Mouse (Mus musculus) lung, postnatal 0 days (tissue): ENCODE data around the gene Ptpn4. TPM values are rescaled to one million over a fixed set of nuclear protein-coding genes. Genes with fewer than 3 reads are reported as not detected.

Experiments used
- ATAC-seq: fragments of 200-750 bp; cut with Nextera tagmentation; 2 replicates; pipeline ENCODE4 v1.8.0; 2017; ENCODE audit warnings: moderate library complexity
- DNase-seq: peaks from one replicate; pipeline ENCODE4 v3.0.0-alpha.2; 2016; ENCODE audit warnings: low spot score
- H3K27ac ChIP-seq: fragments of 300-500 bp; sonication (generic); 2 replicates; pipeline ENCODE4 v1.5.1; 2014; ENCODE audit warnings: antibody characterized with exemption, mild to moderate bottlenecking, low read length, mixed read lengths
- H3K27me3 ChIP-seq: fragments of 300-500 bp; sonication (generic); replicated peaks from 2 replicates; pipeline ENCODE4 v1.6.1; 2014; ENCODE audit warnings: low read length, mixed read lengths; ENCODE audit not compliant: insufficient read depth
- H3K36me3 ChIP-seq: fragments of 300-500 bp; sonication (generic); 2 replicates; pipeline ENCODE4 v1.6.1; 2014; ENCODE audit warnings: low read length, mixed read lengths; ENCODE audit not compliant: insufficient read depth
- H3K4me1 ChIP-seq: fragments of 300-500 bp; sonication (generic); 2 replicates; pipeline ENCODE4 v1.6.1; 2014; ENCODE audit warnings: antibody characterized with exemption, low read depth, low read length, mixed read lengths; ENCODE audit not compliant: insufficient read depth
- H3K4me2 ChIP-seq: fragments of 300-500 bp; sonication (generic); replicated peaks from 2 replicates; pipeline ENCODE4 v1.6.1; 2014; ENCODE audit warnings: low read depth, mild to moderate bottlenecking, low read length, moderate library complexity, mixed read lengths
- H3K4me3 ChIP-seq: fragments of 300-500 bp; sonication (generic); 2 replicates; pipeline ENCODE4 v1.5.1; 2014; ENCODE audit warnings: low read depth, low read length
- H3K9ac ChIP-seq: fragments of 300-500 bp; sonication (generic); replicated peaks from 2 replicates; pipeline ENCODE4 v1.6.1; 2014; ENCODE audit warnings: low read depth, mild to moderate bottlenecking
- H3K9me3 ChIP-seq: fragments of 300-500 bp; sonication (generic); 2 replicates; pipeline ENCODE4 v1.6.1; 2016; ENCODE audit warnings: low read length, mixed read lengths
- CTCF ChIP-seq: IDR thresholded peaks from 2 replicates; pipeline ENCODE4 v1.5.1; 2016; ENCODE audit warnings: antibody characterized with exemption, mild to moderate bottlenecking
- EP300 ChIP-seq: IDR thresholded peaks from 2 replicates; pipeline ENCODE4 v1.6.1; 2016; ENCODE audit warnings: antibody characterized with exemption, mild to moderate bottlenecking, control low read depth
- WGBS: fragments of 180-500 bp; shearing (Covaris S2); extraction: QIAGEN DNeasy Blood & Tissue Kit; methylation state at CpG from one replicate; pipeline ENCODE4 v1.1.7; 2014; 5-methylcytosine and 5-hydroxymethylcytosine counted together
- polyA plus RNA-seq: library from polyadenylated mRNA; unstranded; fragments of >200 nt; fragmentation: Nextera tagmentation; extraction: Ambion mirVana; gene quantifications from 2 replicates; pipeline ENCODE4 v1.2.1, GENCODE M21; 2015

Ptpn4 gene
- 4.8 and 6.8 TPM in 2 replicates for polyA plus RNA-seq

GRCm38 (mm10) chr1:119837035-119837751 is at the start of gene Ptpn4:
TSS of gene Ptpn4 (minus strand) at chr1:119837613.
- 2% methylated on average over 64 of the region's 79 CpGs for WGBS
- DNase-seq (peak; percentile 98), ATAC-seq (peak; percentile 99)
- peak; percentile 27; the same call in 1 of the 2 replicates for TF ChIP-seq EP300
- TF ChIP-seq CTCF, result no peak
- H3K4me2 ChIP-seq, result peak within 1 kb of the TSS; percentile 76
- H3K27me3 ChIP-seq, result no peaks in the 10 kb centered on the region
- no peaks in the 10 kb centered on the region for H3K9me3 ChIP-seq
- H3K27ac ChIP-seq, result peak within 1 kb of the TSS; percentile 85
- H3K4me1 ChIP-seq, result no peaks in the 10 kb centered on the region
- peak within 1 kb of the TSS; percentile 96 for H3K4me3 ChIP-seq
- H3K9ac ChIP-seq, result peak within 1 kb of the TSS; percentile 74
- H3K36me3 ChIP-seq, result no peaks in the 10 kb centered on the region

GRCm38 (mm10) chr1:119886320-119886719 is 48.9 kb upstream of the Ptpn4 start:
- no peak overlapping the region for H3K4me2 ChIP-seq
- H3K9me3 ChIP-seq, result no peaks in the 10 kb centered on the region
- TF ChIP-seq EP300 (no peak), CTCF (no peak)
- H3K4me3 ChIP-seq, result no peak overlapping the region
- no peak overlapping the region for H3K9ac ChIP-seq
- H3K27ac ChIP-seq, result peak overlapping the region; percentile 11; the same call in 1 of the 2 replicates
- ATAC-seq (peak; percentile 63), DNase-seq (peak; percentile 50)
- WGBS, result 29% methylated on average over 7 of the region's 7 CpGs
- H3K27me3 ChIP-seq, result no peaks in the 10 kb centered on the region
- no peaks in the 10 kb centered on the region; the same call in 1 of the 2 replicates for H3K4me1 ChIP-seq
- H3K36me3 ChIP-seq, result no peaks in the 10 kb centered on the region

- Histone ChIP-seq H3K9ac (no peak overlapping the region), H3K27me3 (no peaks in the 10 kb centered on the region), H3K36me3 (no peaks in the 10 kb centered on the region), H3K9me3 (no peaks in the 10 kb centered on the region), H3K4me2 (no peak overlapping the region), H3K27ac (no peak overlapping the region), H3K4me3 (no peak overlapping the region), H3K4me1 (no peaks in the 10 kb centered on the region; the same call in 1 of the 2 replicates)
- ATAC-seq (no peak), DNase-seq (no peak)
- WGBS, result 70% methylated on average over 3 of the region's 3 CpGs
- TF ChIP-seq EP300 (no peak), CTCF (no peak)
Observed at GRCm38 (mm10) chr1:119884272-119884671, 46.9 kb upstream of the Ptpn4 start.

- H3K4me3 ChIP-seq, result no peak overlapping the region
- no peak overlapping the region for H3K9ac ChIP-seq
- H3K27me3 ChIP-seq, result no peaks in the 10 kb centered on the region
- peak; percentile 63 for DNase-seq
- H3K4me1 ChIP-seq, result no peaks in the 10 kb centered on the region
- no peak overlapping the region for H3K4me2 ChIP-seq
- 56% methylated on average over 7 of the region's 7 CpGs for WGBS
- ATAC-seq, result no peak; the same call in 1 of the 2 replicates
- TF ChIP-seq CTCF (no peak), EP300 (no peak)
- H3K9me3 ChIP-seq, result no peaks in the 10 kb centered on the region
- H3K36me3 ChIP-seq, result no peaks in the 10 kb centered on the region
- no peak overlapping the region for H3K27ac ChIP-seq
Observed at GRCm38 (mm10) chr1:119878909-119879308, 41.5 kb upstream of the Ptpn4 start.

GRCm38 (mm10) chr1:119877469-119877868 is 40.1 kb upstream of the Ptpn4 start:
- no peak overlapping the region for H3K4me3 ChIP-seq
- H3K9ac ChIP-seq, result no peak overlapping the region
- no peak overlapping the region for H3K27ac ChIP-seq
- DNase-seq (no peak), ATAC-seq (no peak)
- H3K4me2 ChIP-seq, result no peak overlapping the region
- H3K36me3 ChIP-seq, result no peaks in the 10 kb centered on the region
- TF ChIP-seq CTCF (no peak), EP300 (no peak)
- H3K9me3 ChIP-seq, result no peaks in the 10 kb centered on the region
- no peaks in the 10 kb centered on the region for H3K4me1 ChIP-seq
- WGBS, result 66% methylated on average over 4 of the region's 4 CpGs
- no peaks in the 10 kb centered on the region for H3K27me3 ChIP-seq

- no peak for DNase-seq
- no peaks in the 10 kb centered on the region for H3K4me1 ChIP-seq
- WGBS, result 52% methylated on average over 13 of the region's 13 CpGs
- no peak overlapping the region for H3K4me2 ChIP-seq
- ATAC-seq, result peak; percentile 65
- H3K27me3 ChIP-seq, result no peaks in the 10 kb centered on the region
- no peak overlapping the region for H3K4me3 ChIP-seq
- no peak for TF ChIP-seq EP300
- no peak for TF ChIP-seq CTCF
- no peak overlapping the region for H3K9ac ChIP-seq
- H3K9me3 ChIP-seq, result no peaks in the 10 kb centered on the region
- no peak overlapping the region for H3K27ac ChIP-seq
- no peaks in the 10 kb centered on the region for H3K36me3 ChIP-seq
Observed at GRCm38 (mm10) chr1:119868395-119869161, 31.2 kb upstream of the Ptpn4 start.
